Mouse (Mus musculus): ENCODE data around the gene Lhx1. TPM values are rescaled to one million over a fixed set of nuclear protein-coding genes. Genes with fewer than 3 reads are reported as not detected.

Gene Lhx1
- polyA plus RNA-seq, 1 experiment from 2014 or later: 7.2 TPM

DNA sequence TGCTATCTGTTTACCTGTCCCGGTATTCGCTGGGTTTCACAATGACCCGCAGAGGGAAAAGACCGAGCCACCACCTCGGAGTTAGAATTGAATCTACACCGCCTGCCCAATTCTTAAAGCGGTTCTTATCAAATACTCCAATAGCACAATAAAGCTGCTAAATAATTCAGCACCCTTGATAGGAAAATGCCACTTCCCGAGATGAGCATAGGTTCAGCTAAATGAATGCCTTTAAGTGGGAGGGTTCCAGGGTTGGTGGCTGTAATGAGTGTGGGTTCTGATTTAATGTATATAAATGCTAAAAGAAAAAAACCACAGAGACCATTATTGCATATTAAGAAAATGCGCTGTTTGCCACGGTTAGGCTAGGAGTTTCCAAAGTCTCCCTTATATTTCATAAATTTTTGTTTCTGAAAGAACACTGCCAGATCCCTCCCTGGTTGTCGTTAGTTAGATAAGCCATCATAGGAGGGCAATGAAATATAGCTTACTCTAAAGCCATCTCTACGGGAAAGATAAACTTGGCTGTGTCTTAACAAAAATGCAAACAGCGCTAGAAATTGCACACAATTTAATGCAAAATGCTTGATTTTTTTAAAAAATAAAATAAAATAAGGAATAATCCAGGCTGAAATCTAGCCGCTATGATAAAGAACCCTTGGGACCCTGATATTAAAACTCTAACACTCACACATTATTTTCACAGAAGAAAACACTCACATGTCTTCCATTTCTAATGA, 8.7 kb downstream of the Lhx1 start:
- Histone ChIP-seq H3K27ac (ENCODE audit: low read depth, low read length) (0 out of 2 replicates have a peak overlapping the region, but pooled peaks have one; percentile 10), H3K4me2 (ENCODE audit: low read length) (no peak overlapping the region)

DNA sequence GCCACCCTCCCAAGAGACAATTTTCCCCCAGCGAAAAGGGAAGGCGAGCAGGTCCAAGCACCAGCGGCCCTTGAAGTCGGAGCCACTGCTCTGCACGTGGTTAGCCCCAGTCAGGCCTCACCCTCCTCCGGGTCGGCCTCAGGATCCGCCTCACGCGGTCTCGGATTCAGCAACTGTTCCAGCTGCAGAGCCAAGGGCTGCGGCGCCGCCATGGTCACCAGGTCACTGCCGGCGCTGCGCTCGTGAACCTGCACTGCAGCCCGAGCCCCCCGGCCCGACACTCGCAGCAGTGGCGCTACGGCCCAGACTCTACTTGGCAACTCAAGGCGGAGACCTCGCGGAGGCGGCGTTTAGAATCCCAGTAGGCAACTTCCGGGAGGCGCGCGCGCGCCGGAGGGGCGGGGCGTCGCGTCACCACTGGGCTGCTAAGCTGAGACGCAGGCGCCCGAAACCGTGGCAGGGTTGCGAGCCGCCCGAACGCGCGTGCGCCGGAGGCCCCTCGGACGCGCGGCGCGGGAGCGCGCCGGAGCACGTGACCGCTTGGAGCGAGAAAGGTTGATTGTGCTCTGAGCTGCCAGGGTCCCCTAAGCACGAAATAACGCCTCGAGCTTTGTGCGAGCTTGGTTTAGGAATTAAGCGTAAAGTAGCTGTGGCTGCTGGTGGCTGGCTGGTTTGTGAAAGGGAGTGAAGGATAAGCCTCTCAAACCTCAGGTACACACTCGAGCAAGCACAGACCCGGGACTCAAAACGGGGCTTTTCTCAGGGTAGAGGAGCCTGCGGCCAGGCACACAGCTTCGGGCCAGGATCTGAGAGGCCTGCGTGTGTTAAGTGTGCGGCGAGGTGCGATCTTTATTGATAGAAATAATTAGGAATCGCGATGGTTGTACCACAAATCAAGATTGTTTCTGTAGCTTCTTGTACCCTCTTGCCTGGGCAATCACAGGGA, 11.9 kb downstream of the Lhx1 start, which contains the start of gene Aatf:
Gene Aatf, minus strand, starts transcription at position 352 of the 946 bp plus-strand sequence.
- peaks cover 22% of the 10 kb centered on the region for H3K36me3 ChIP-seq (ENCODE audit: control insufficient read depth, insufficient read depth, low read length)
- H3K4me1 ChIP-seq (ENCODE audit: control insufficient read depth, insufficient read depth, low read length): peaks cover 5% of the 10 kb centered on the region
- no peaks in the 10 kb centered on the region for H3K9me3 ChIP-seq (replicated peaks; ENCODE audit: control insufficient read depth, low read length)
- peak within 1 kb of the TSS; percentile 78 for H3K9ac ChIP-seq (ENCODE audit: low read length)
- H3K4me3 ChIP-seq (ENCODE audit: low read depth, low read length): peak within 1 kb of the TSS; percentile 72
- ATAC-seq: peak; percentile 99
- H3K27me3 ChIP-seq (replicated peaks; ENCODE audit: control insufficient read depth, insufficient read depth, low read length): peaks cover 37% of the 10 kb centered on the region
- DNase-seq (ENCODE audit: low spot score): peak; percentile 98
- peak within 1 kb of the TSS; percentile 86 for H3K4me2 ChIP-seq (ENCODE audit: low read length)
- under 1% methylated on average over 80 of the region's 80 CpGs for WGBS
- peak within 1 kb of the TSS; percentile 74 for H3K27ac ChIP-seq (ENCODE audit: low read depth, low read length)

More for the DNA sequence above, 8.7 kb downstream of the Lhx1 start:
- WGBS: 4% methylated on average over 14 of the region's 14 CpGs
- ATAC-seq (no peak), DNase-seq (ENCODE audit: low spot score) (peak; percentile 16)
- H3K4me1 ChIP-seq (ENCODE audit: control insufficient read depth, insufficient read depth, low read length): peaks cover 5% of the 10 kb centered on the region
- no peaks in the 10 kb centered on the region for H3K9me3 ChIP-seq (replicated peaks; ENCODE audit: control insufficient read depth, low read length)
- H3K36me3 ChIP-seq (ENCODE audit: control insufficient read depth, insufficient read depth, low read length): no peaks in the 10 kb centered on the region
- H3K9ac ChIP-seq (ENCODE audit: low read length): no peak overlapping the region
- no peak overlapping the region for H3K4me3 ChIP-seq (ENCODE audit: low read depth, low read length)
- H3K27me3 ChIP-seq (replicated peaks; ENCODE audit: control insufficient read depth, insufficient read depth, low read length): peaks cover 69% of the 10 kb centered on the region

DNA sequence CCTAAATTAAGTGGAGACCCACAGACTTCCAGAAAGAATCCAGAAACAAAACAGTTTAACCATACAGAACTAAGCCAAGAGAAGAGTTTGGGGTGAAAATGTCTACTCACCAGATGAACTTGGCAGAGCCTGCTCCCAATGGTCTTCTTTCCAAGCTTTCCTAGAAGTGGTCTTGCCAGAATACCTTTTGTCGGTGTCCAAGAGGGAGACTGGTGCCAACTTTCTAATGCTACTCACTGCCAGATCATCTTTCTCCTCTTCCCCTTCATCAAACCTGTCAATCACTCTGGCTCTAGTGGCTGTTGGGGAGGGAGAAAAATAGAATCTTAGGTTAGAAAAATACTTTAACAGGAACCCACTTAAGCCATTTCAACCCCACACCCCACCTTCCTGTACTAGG, 13.3 kb downstream of the Lhx1 start:
- no peak overlapping the region for H3K27ac ChIP-seq (ENCODE audit: low read depth, low read length)
- no peak overlapping the region for H3K9ac ChIP-seq (ENCODE audit: low read length)
- no peak for DNase-seq (ENCODE audit: low spot score)
- peaks cover 5% of the 10 kb centered on the region for H3K4me1 ChIP-seq (ENCODE audit: control insufficient read depth, insufficient read depth, low read length)
- H3K9me3 ChIP-seq (replicated peaks; ENCODE audit: control insufficient read depth, low read length): no peaks in the 10 kb centered on the region
- H3K36me3 ChIP-seq (ENCODE audit: control insufficient read depth, insufficient read depth, low read length): peaks cover 35% of the 10 kb centered on the region
- WGBS: 64% methylated on average over 1 of the region's 1 CpGs
- peak overlapping the region; percentile 86; the same call in 1 of the 2 replicates for H3K4me2 ChIP-seq (ENCODE audit: low read length)
- peaks cover 27% of the 10 kb centered on the region for H3K27me3 ChIP-seq (replicated peaks; ENCODE audit: control insufficient read depth, insufficient read depth, low read length)
- no peak for ATAC-seq
- no peak overlapping the region for H3K4me3 ChIP-seq (ENCODE audit: low read depth, low read length)

DNA sequence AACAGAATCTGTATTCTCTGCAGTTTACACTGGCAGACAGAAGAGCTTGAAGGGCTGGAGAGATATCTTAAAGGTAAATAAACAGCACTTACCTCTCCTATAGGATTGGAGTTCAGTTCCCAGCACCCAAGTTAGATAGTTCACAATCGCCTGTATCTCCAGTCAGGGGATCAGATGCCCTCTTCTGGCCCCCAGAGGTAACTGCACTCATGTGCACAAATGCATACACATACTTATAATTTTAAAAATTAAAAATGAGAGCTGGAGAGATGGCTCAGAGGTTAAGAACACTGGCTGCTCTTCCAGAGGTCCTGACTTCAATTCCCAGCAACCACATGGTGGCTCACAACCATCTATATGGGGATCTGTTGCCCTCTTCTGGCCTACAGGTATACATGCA, 21.0 kb downstream of the Lhx1 start:
- no peak overlapping the region for H3K9ac ChIP-seq (ENCODE audit: low read length)
- H3K9me3 ChIP-seq (replicated peaks; ENCODE audit: control insufficient read depth, low read length): 0 out of 2 replicates have a peak, but pooled peaks cover 3% of the 10 kb centered on the region
- 100% methylated on average over 1 of the region's 1 CpGs for WGBS
- H3K4me3 ChIP-seq (ENCODE audit: low read depth, low read length): no peak overlapping the region
- no peak for DNase-seq (ENCODE audit: low spot score)
- H3K27ac ChIP-seq (ENCODE audit: low read depth, low read length): no peak overlapping the region
- ATAC-seq: no peak
- H3K27me3 ChIP-seq (replicated peaks; ENCODE audit: control insufficient read depth, insufficient read depth, low read length): no peaks in the 10 kb centered on the region
- no peaks in the 10 kb centered on the region for H3K4me1 ChIP-seq (ENCODE audit: control insufficient read depth, insufficient read depth, low read length)
- peaks cover 34% of the 10 kb centered on the region for H3K36me3 ChIP-seq (ENCODE audit: control insufficient read depth, insufficient read depth, low read length)
- H3K4me2 ChIP-seq (ENCODE audit: low read length): no peak overlapping the region

DNA sequence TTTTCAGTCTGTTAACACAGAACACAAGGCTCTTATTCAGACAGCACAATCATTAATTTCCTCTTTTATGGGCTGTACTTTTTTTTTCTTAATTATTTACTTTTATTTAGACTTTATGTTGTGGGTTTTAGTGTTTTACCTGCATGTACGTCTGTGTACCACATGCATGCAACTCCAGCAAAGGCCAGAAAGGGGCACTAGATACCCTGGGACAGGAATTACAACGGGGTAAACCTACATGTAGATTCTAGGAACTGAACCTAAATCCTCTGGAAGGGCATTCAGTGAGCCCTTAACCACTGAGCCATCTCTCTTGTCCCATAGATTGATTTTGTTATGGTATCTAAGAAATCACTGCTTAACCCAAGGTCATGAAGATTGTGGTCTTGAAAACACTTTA, 27.4 kb downstream of the Lhx1 start:
- Histone ChIP-seq H3K4me1 (ENCODE audit: control insufficient read depth, insufficient read depth, low read length) (peaks cover 9% of the 10 kb centered on the region; the same call in 1 of the 2 replicates), H3K4me3 (ENCODE audit: low read depth, low read length) (no peak overlapping the region), H3K4me2 (ENCODE audit: low read length) (no peak overlapping the region), H3K9me3 (replicated peaks; ENCODE audit: control insufficient read depth, low read length) (no peaks in the 10 kb centered on the region), H3K27me3 (replicated peaks; ENCODE audit: control insufficient read depth, insufficient read depth, low read length) (no peaks in the 10 kb centered on the region), H3K27ac (ENCODE audit: low read depth, low read length) (no peak overlapping the region), H3K36me3 (ENCODE audit: control insufficient read depth, insufficient read depth, low read length) (peaks cover 9% of the 10 kb centered on the region; the same call in 1 of the 2 replicates), H3K9ac (ENCODE audit: low read length) (no peak overlapping the region)
- DNase-seq (ENCODE audit: low spot score) (peak; percentile 20), ATAC-seq (no peak)
- 64% methylated on average over 2 of the region's 2 CpGs for WGBS

DNA sequence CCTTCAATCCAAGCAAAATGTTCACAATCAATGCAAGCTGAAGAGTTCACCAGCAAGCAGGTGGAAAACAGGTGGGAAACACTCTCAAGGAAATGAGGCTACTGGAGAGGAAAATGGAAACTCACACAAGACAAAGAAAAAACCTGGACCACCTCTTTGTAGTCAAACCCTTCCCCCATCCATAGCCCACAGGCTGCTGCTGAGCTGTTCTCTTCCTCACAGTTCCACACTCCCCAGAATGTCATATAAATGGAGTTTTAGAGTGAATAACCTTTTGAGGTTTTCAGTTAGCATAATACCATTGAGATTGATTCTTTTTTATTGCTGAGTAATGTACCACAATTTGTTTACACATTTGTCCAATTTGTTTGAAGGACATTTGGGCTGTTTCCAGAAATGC, 28.4 kb downstream of the Lhx1 start:
- H3K4me3 ChIP-seq (ENCODE audit: low read depth, low read length): no peak overlapping the region
- H3K9me3 ChIP-seq (replicated peaks; ENCODE audit: control insufficient read depth, low read length): no peaks in the 10 kb centered on the region
- peaks cover 5% of the 10 kb centered on the region; the same call in 1 of the 2 replicates for H3K36me3 ChIP-seq (ENCODE audit: control insufficient read depth, insufficient read depth, low read length)
- H3K27ac ChIP-seq (ENCODE audit: low read depth, low read length): no peak overlapping the region
- ATAC-seq (no peak), DNase-seq (ENCODE audit: low spot score) (peak; percentile 44)
- H3K27me3 ChIP-seq (replicated peaks; ENCODE audit: control insufficient read depth, insufficient read depth, low read length): no peaks in the 10 kb centered on the region
- H3K4me1 ChIP-seq (ENCODE audit: control insufficient read depth, insufficient read depth, low read length): peaks cover 9% of the 10 kb centered on the region; the same call in 1 of the 2 replicates
- H3K9ac ChIP-seq (ENCODE audit: low read length): no peak overlapping the region
- H3K4me2 ChIP-seq (ENCODE audit: low read length): no peak overlapping the region

DNA sequence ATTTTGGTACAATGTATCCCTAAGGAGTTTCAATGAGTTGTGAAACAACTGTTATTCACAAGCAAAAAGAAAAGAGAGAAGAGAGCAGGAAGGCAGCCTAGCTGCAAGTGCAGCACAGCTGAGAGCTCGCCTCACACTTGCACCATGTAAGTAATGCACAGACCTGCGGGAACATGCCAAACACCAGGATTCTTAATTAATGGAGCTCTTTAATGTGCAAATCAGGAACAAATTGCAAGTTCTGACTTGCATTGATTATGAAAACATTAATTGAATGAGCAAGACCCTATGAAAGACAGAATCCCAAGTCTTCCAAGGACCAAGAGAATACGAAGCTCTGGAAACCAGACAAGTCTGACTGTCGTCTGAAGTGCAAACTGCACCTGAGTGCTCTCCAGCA, 29.6 kb downstream of the Lhx1 start:
- no peaks in the 10 kb centered on the region for H3K9me3 ChIP-seq (replicated peaks; ENCODE audit: control insufficient read depth, low read length)
- DNase-seq (ENCODE audit: low spot score) (peak; percentile 67), ATAC-seq (0 out of 2 replicates have a peak, but pooled peaks have one; percentile 18)
- H3K4me2 ChIP-seq (ENCODE audit: low read length): 0 out of 2 replicates have a peak overlapping the region, but pooled peaks have one; percentile 1
- H3K27me3 ChIP-seq (replicated peaks; ENCODE audit: control insufficient read depth, insufficient read depth, low read length): no peaks in the 10 kb centered on the region
- 7% methylated on average over 4 of the region's 4 CpGs for WGBS
- H3K36me3 ChIP-seq (ENCODE audit: control insufficient read depth, insufficient read depth, low read length): peaks cover 12% of the 10 kb centered on the region
- H3K27ac ChIP-seq (ENCODE audit: low read depth, low read length): peak overlapping the region; percentile 27; the same call in 1 of the 2 replicates
- no peak overlapping the region for H3K4me3 ChIP-seq (ENCODE audit: low read depth, low read length)
- H3K4me1 ChIP-seq (ENCODE audit: control insufficient read depth, insufficient read depth, low read length): peaks cover 9% of the 10 kb centered on the region; the same call in 1 of the 2 replicates
- no peak overlapping the region for H3K9ac ChIP-seq (ENCODE audit: low read length)

DNA sequence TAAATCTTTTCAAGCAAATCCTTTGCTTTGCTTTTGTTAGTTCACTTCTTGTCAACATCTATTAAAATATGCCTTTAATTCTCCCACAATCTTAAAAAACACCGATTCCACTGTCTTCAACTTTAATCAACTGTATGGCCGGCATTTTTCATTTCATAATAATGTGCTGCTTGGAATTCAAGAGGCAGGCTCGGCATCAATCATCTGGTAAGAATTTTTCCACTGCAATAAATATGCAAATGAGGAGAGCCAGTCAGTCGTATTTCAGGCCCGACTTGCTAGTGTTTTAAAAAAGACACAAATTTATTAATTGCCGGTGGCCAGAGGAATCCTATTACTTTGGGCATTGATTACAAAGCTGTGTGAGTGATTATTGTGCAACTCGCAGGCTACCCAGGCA, 43.7 kb downstream of the Lhx1 start:
- 4% methylated on average over 7 of the region's 7 CpGs for WGBS
- no peak overlapping the region for H3K4me3 ChIP-seq (ENCODE audit: low read depth, low read length)
- no peak overlapping the region for H3K4me2 ChIP-seq (ENCODE audit: low read length)
- H3K9ac ChIP-seq (ENCODE audit: low read length): no peak overlapping the region
- H3K4me1 ChIP-seq (ENCODE audit: control insufficient read depth, insufficient read depth, low read length): peaks cover 15% of the 10 kb centered on the region
- no peak overlapping the region for H3K27ac ChIP-seq (ENCODE audit: low read depth, low read length)
- no peaks in the 10 kb centered on the region for H3K36me3 ChIP-seq (ENCODE audit: control insufficient read depth, insufficient read depth, low read length)
- DNase-seq (ENCODE audit: low spot score): peak; percentile 47
- ATAC-seq: no peak
- H3K9me3 ChIP-seq (replicated peaks; ENCODE audit: control insufficient read depth, low read length): no peaks in the 10 kb centered on the region
- no peaks in the 10 kb centered on the region for H3K27me3 ChIP-seq (replicated peaks; ENCODE audit: control insufficient read depth, insufficient read depth, low read length)

Data from forebrain, embryonic 14.5 days (tissue).